Mouse (Mus musculus): ENCODE measurements around the gene H2-K1.

- TF ChIP-seq GATA1 (IDR thresholded peaks at IDR 0.05; ENCODE audit: low read length), result no peak
- TF ChIP-seq TAL1 (IDR thresholded peaks at IDR 0.05; ENCODE audit: low read length), result no peak
Observed at GRCm38 (mm10) chr17:33955555-33956214, 44.5 kb downstream of the H2-K1 start, which contains the start of the genes Vps52 and Rps18.

Measured in erythroblast, embryonic 14.5 days (primary cell).